Mouse (Mus musculus) heart, embryonic 16.5 days (tissue): ENCODE data around the gene Crtap. TPM values are rescaled to one million over a fixed set of nuclear protein-coding genes. Genes with fewer than 3 reads are reported as not detected.

Source experiments
- ATAC-seq: fragments of 200-750 bp; cut with Nextera tagmentation; replicated peaks from 2 replicates; pipeline ENCODE4 v1.8.0; 2017; ENCODE audit warnings: moderate number of reproducible peaks; ENCODE audit not compliant: insufficient read depth, low FRiP score; ENCODE audit errors: extremely low read depth
- H3K27ac ChIP-seq: fragments of 300-500 bp; sonication (generic); 2 replicates; pipeline ENCODE4 v1.5.1; 2014; ENCODE audit warnings: mild to moderate bottlenecking, low read length, control low read depth, moderate library complexity
- H3K27me3 ChIP-seq: fragments of 300-500 bp; sonication (generic); 2 replicates; pipeline ENCODE4 v1.6.1; 2014; ENCODE audit warnings: low read length, mixed read lengths; ENCODE audit not compliant: control insufficient read depth, insufficient read depth
- H3K36me3 ChIP-seq: fragments of 300-500 bp; sonication (generic); 2 replicates; pipeline ENCODE4 v1.6.1; 2014; ENCODE audit not compliant: control insufficient read depth, insufficient read depth
- H3K4me1 ChIP-seq: fragments of 300-500 bp; sonication (generic); 2 replicates; pipeline ENCODE4 v1.6.1; 2014; ENCODE audit warnings: low read length, mixed read lengths; ENCODE audit not compliant: control insufficient read depth, insufficient read depth
- H3K4me2 ChIP-seq: fragments of 300-500 bp; sonication (generic); 2 replicates; pipeline ENCODE4 v1.6.1; 2014; ENCODE audit warnings: low read depth, mild to moderate bottlenecking, control low read depth, low read length
- H3K4me3 ChIP-seq: fragments of 300-500 bp; sonication (generic); 2 replicates; pipeline ENCODE4 v1.5.1; 2014; ENCODE audit warnings: mild to moderate bottlenecking, control low read depth, low read length
- H3K9ac ChIP-seq: fragments of 300-500 bp; sonication (generic); 2 replicates; pipeline ENCODE4 v1.6.1; 2014; ENCODE audit warnings: low read length, control low read depth
- H3K9me3 ChIP-seq: fragments of 300-500 bp; sonication (generic); replicated peaks from 2 replicates; pipeline ENCODE4 v1.6.1; 2016; ENCODE audit warnings: low read length; ENCODE audit not compliant: control insufficient read depth
- WGBS: fragments of 180-500 bp; shearing (Covaris S2); extraction: QIAGEN DNeasy Blood & Tissue Kit; methylation state at CpG from one replicate; pipeline ENCODE4 v1.1.7; 2014; 5-methylcytosine and 5-hydroxymethylcytosine counted together
- polyA plus RNA-seq: library from polyadenylated mRNA; unstranded; fragments of >200 nt; fragmentation: Nextera tagmentation; extraction: Ambion mirVana; gene quantifications from 2 replicates; pipeline ENCODE4 v1.2.1, GENCODE M21; 2015

The Crtap gene
- polyA plus RNA-seq, 1 experiment from 2014 or later = 138 TPM

DNA sequence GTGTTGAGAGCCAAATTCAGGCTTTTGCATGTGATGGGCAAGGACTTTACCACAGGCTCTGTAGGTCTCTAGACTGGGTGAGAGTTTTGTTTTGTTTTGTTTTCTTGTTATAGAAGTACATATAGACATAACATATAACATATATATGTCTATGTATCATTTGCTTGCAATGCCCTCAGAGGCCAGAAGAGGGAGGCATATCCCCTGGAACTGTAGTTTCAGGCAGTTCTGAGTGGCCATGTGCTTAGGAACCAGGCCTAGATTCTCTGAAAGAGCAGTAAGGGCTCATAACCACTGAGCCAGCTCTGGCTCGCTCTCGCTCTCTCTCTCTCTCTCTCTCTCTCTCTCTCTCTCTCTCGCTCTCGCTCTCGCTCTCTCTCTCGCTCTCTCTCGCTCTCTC, 27.7 kb upstream of the Crtap start:
- ATAC-seq = no peak
- Histone ChIP-seq H3K9me3 (no peaks in the 10 kb centered on the region), H3K27me3 (no peaks in the 10 kb centered on the region), H3K9ac (no peak overlapping the region), H3K36me3 (peaks cover 12% of the 10 kb centered on the region), H3K4me2 (no peak overlapping the region), H3K4me1 (no peaks in the 10 kb centered on the region), H3K4me3 (no peak overlapping the region), H3K27ac (no peak overlapping the region)
- WGBS = 84% methylated on average over 7 of the region's 7 CpGs

- H3K4me3 ChIP-seq = no peak overlapping the region
- 88% methylated on average over 21 of the region's 21 CpGs for WGBS
- H3K4me2 ChIP-seq = no peak overlapping the region
- no peaks in the 10 kb centered on the region for H3K27me3 ChIP-seq
- peaks cover 14% of the 10 kb centered on the region for H3K36me3 ChIP-seq
- no peak for ATAC-seq
- H3K9me3 ChIP-seq = no peaks in the 10 kb centered on the region
- H3K9ac ChIP-seq = no peak overlapping the region
- H3K4me1 ChIP-seq = peaks cover 4% of the 10 kb centered on the region; the same call in 1 of the 2 replicates
- no peak overlapping the region for H3K27ac ChIP-seq
These were observed 26.4 kb upstream of the Crtap start for GRCm38 (mm10) chr9:114416646-114417517.

GRCm38 (mm10) chr9:114415701-114416100, 25.2 kb upstream of the Crtap start:
- H3K27me3 ChIP-seq = no peaks in the 10 kb centered on the region
- no peak overlapping the region for H3K9ac ChIP-seq
- no peak for ATAC-seq
- H3K27ac ChIP-seq = no peak overlapping the region
- no peak overlapping the region for H3K4me2 ChIP-seq
- H3K4me1 ChIP-seq = peaks cover 4% of the 10 kb centered on the region; the same call in 1 of the 2 replicates
- H3K36me3 ChIP-seq = peaks cover 13% of the 10 kb centered on the region
- whole genome bisulfite sequencing = 21% methylated on average over 11 of the region's 11 CpGs
- H3K4me3 ChIP-seq = no peak overlapping the region
- 0 out of 2 replicates have a peak, but pooled peaks cover 4% of the 10 kb centered on the region for H3K9me3 ChIP-seq

DNA sequence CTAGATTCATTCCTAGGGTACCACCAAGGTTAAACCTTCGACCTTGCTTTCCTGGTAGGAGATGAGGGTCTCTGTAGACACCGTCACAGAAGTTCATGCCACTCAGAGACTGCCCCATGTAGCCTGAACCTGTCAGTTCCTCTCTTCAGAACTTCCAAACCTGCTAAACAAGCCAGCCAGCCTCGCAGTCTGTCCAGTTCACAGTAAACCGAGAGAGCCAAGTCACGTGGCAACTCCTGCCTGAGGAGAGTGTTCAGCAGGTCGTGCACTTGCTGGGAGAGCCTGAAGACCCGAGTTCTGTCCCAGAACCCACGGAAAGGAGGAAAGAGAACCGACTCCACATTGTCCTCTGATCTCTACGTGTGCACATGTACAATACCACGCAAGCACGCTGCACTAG, 23.4 kb upstream of the Crtap start:
- Histone ChIP-seq H3K27ac (no peak overlapping the region), H3K9ac (no peak overlapping the region)
- no peak for ATAC-seq

GRCm38 (mm10) chr9:114412406-114412805, 21.9 kb upstream of the Crtap start:
- Histone ChIP-seq H3K9me3 (0 out of 2 replicates have a peak, but pooled peaks cover 4% of the 10 kb centered on the region), H3K27me3 (no peaks in the 10 kb centered on the region), H3K36me3 (peaks cover 16% of the 10 kb centered on the region), H3K4me3 (no peak overlapping the region), H3K4me1 (peaks cover 4% of the 10 kb centered on the region; the same call in 1 of the 2 replicates), H3K4me2 (no peak overlapping the region), H3K9ac (no peak overlapping the region), H3K27ac (no peak overlapping the region)
- ATAC-seq = no peak
- 49% methylated on average over 9 of the region's 9 CpGs for WGBS

More for the DNA sequence above, 23.4 kb upstream of the Crtap start:
- WGBS = 81% methylated on average over 12 of the region's 12 CpGs
- H3K9me3 ChIP-seq = 0 out of 2 replicates have a peak, but pooled peaks cover 4% of the 10 kb centered on the region
- peaks cover 4% of the 10 kb centered on the region; the same call in 1 of the 2 replicates for H3K4me1 ChIP-seq
- peaks cover 12% of the 10 kb centered on the region for H3K36me3 ChIP-seq
- no peaks in the 10 kb centered on the region for H3K27me3 ChIP-seq
- no peak overlapping the region for H3K4me2 ChIP-seq
- H3K4me3 ChIP-seq = no peak overlapping the region

- Histone ChIP-seq H3K27ac (no peak overlapping the region), H3K36me3 (peaks cover 16% of the 10 kb centered on the region), H3K27me3 (no peaks in the 10 kb centered on the region), H3K4me3 (no peak overlapping the region), H3K4me2 (no peak overlapping the region), H3K9ac (no peak overlapping the region), H3K9me3 (0 out of 2 replicates have a peak, but pooled peaks cover 4% of the 10 kb centered on the region), H3K4me1 (peaks cover 4% of the 10 kb centered on the region; the same call in 1 of the 2 replicates)
- ATAC-seq = no peak
- 94% methylated on average over 4 of the region's 5 CpGs for WGBS
These were observed 20.8 kb upstream of the Crtap start for GRCm38 (mm10) chr9:114411295-114411694.

DNA sequence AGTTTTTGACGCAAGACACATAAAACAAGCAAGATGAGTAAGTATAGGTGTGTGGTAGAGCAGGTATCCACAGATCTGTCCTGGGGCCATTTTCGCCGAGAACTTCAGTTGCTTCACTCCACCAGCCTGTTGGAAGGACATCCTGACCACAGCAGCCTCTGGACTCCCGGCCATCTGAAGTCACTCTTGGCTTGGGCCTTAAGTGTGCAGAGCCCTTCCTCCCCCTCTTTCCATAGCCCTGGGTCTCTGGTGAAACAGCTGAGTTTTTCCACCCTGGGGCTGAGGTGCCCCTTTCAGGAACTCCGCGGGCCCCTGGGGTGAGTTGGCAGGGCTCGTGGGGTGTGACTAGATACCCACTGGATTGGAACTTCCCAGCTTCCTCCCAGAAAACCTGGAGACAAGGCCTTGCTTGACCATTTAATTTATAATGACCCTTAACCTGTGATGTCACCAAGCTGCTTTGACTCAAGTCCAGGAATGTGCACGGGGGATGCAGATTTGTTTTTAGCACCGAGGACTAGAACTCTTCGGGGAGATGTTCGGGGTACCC, 19.9 kb upstream of the Crtap start:
- Histone ChIP-seq H3K9ac (no peak overlapping the region), H3K27ac (no peak overlapping the region), H3K4me3 (no peak overlapping the region), H3K4me1 (peaks cover 4% of the 10 kb centered on the region; the same call in 1 of the 2 replicates), H3K9me3 (0 out of 2 replicates have a peak, but pooled peaks cover 4% of the 10 kb centered on the region), H3K27me3 (no peaks in the 10 kb centered on the region), H3K36me3 (peaks cover 24% of the 10 kb centered on the region), H3K4me2 (no peak overlapping the region)
- 93% methylated on average over 11 of the region's 11 CpGs for WGBS
- ATAC-seq = no peak

DNA sequence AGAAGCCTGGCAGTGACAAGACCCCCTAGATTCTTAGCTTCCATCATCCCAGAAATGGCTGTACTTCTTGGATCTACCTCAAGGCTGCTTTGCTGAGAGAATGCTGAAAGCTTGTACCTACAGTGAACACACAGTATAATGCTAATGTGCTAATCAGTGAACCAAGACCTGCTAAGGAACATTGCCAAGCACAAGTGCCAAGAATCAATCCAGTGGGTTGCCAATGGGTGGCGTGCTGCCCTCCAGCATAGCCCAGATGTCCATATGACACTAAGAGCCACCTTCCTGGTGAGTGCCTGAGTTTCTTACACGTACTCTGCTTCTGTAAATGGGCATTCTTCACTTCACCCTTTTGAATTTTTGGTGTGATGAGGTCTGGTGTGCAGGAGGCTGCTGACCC, 17.2 kb upstream of the Crtap start:
- Histone ChIP-seq H3K4me2 (no peak overlapping the region), H3K4me1 (peaks cover 4% of the 10 kb centered on the region; the same call in 1 of the 2 replicates), H3K4me3 (no peak overlapping the region), H3K9me3 (0 out of 2 replicates have a peak, but pooled peaks cover 4% of the 10 kb centered on the region), H3K27ac (no peak overlapping the region), H3K27me3 (no peaks in the 10 kb centered on the region), H3K9ac (no peak overlapping the region), H3K36me3 (peaks cover 29% of the 10 kb centered on the region)
- no peak for ATAC-seq
- WGBS = 90% methylated on average over 2 of the region's 2 CpGs

DNA sequence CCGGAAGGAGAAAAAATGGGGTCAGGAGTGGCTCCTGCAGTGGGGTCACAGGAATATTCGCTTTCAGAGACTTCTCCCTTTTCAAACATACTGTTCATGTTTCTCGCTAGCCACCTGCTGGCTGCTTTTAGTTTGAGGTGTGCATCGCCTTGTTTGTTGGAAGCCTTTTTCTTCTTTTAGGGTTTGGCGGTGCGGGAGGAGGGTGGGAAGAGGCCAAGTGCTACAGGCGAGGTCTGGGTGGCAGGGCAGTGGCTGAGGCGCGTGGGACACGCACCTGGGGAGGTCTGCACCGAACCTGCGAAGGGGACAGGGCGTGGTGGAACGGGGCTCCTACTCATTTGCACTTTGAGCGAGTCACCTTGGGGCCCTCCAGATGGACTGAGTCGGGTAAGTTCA, 11.2 kb upstream of the Crtap start:
- Histone ChIP-seq H3K4me1 (peaks cover 10% of the 10 kb centered on the region), H3K9ac (peak overlapping the region; percentile 97), H3K4me3 (peak overlapping the region; percentile 98), H3K27ac (peak overlapping the region; percentile 95), H3K9me3 (no peaks in the 10 kb centered on the region), H3K36me3 (peaks cover 17% of the 10 kb centered on the region), H3K27me3 (no peaks in the 10 kb centered on the region), H3K4me2 (peak overlapping the region; percentile 86)
- WGBS = 2% methylated on average over 16 of the region's 16 CpGs
- peak; percentile 1; the same call in 1 of the 2 replicates for ATAC-seq
